Mouse (Mus musculus) bone marrow macrophage, adult 2 months (primary cell): Measurements from ENCODE around the gene Ext2.

Experiments
- CTCF ChIP-seq: IDR thresholded peaks from 2 replicates; pipeline ENCODE4 v1.5.1; 2012; ENCODE audit warnings: low read depth, mild to moderate bottlenecking, low read length, moderate library complexity
- POLR2A ChIP-seq: IDR thresholded peaks from 2 replicates; pipeline ENCODE4 v1.6.1; 2012; ENCODE audit warnings: mild to moderate bottlenecking, low read depth, low read length, borderline replicate concordance

- peak; percentile 57 for TF ChIP-seq CTCF
- no peak for TF ChIP-seq POLR2A
Observed at GRCm38 (mm10) chr2:93822045-93822749, at the start of gene Ext2.
